Mouse (Mus musculus) hindbrain, embryonic 15.5 days (tissue): ENCODE results near the gene Vmn2r44. TPM values are rescaled to one million over a fixed set of nuclear protein-coding genes. Genes with fewer than 3 reads are reported as not detected.
"Not testable (repeated sequence)": the region's sequence is repeated elsewhere in the genome, so short reads cannot be mapped to it uniquely, and the experiment has no call there.

Experiments used
- ATAC-seq: fragments of 200-750 bp; cut with Nextera tagmentation; 2 replicates; pipeline ENCODE4 v1.8.0; 2017; ENCODE audit warnings: low read depth, moderate number of reproducible peaks, moderate TSS enrichment; ENCODE audit not compliant: low FRiP score
- H3K27ac ChIP-seq: fragments of 300-500 bp; sonication (generic); replicated peaks from 2 replicates; pipeline ENCODE4 v1.5.1; 2015; ENCODE audit warnings: mild to moderate bottlenecking, inconsistent platforms
- H3K27me3 ChIP-seq: fragments of 300-500 bp; sonication (generic); 2 replicates; pipeline ENCODE4 v1.6.1; 2015; ENCODE audit warnings: control low read depth, inconsistent platforms
- H3K36me3 ChIP-seq: fragments of 300-500 bp; sonication (generic); 2 replicates; pipeline ENCODE4 v1.6.1; 2015; ENCODE audit warnings: control low read depth, inconsistent platforms
- H3K4me1 ChIP-seq: fragments of 300-500 bp; sonication (generic); replicated peaks from 2 replicates; pipeline ENCODE4 v1.6.1; 2015; ENCODE audit warnings: control low read depth, inconsistent platforms
- H3K4me2 ChIP-seq: fragments of 300-500 bp; sonication (generic); 2 replicates; pipeline ENCODE4 v1.6.1; 2015; ENCODE audit warnings: moderate library complexity, mild to moderate bottlenecking, inconsistent platforms
- H3K4me3 ChIP-seq: fragments of 300-500 bp; sonication (generic); 2 replicates; pipeline ENCODE4 v1.5.1; 2015; ENCODE audit warnings: mild to moderate bottlenecking, inconsistent platforms
- H3K9ac ChIP-seq: fragments of 300-500 bp; sonication (generic); 2 replicates; pipeline ENCODE4 v1.6.1; 2015; ENCODE audit warnings: inconsistent platforms
- H3K9me3 ChIP-seq: fragments of 300-500 bp; sonication (generic); 2 replicates; pipeline ENCODE4 v1.6.1; 2016; ENCODE audit warnings: control low read depth, inconsistent platforms
- WGBS: fragments of 180-500 bp; shearing (Covaris S2); methylation state at CpG from one replicate; pipeline ENCODE4 v1.1.7; 2015; 5-methylcytosine and 5-hydroxymethylcytosine counted together
- polyA plus RNA-seq: library from polyadenylated mRNA; unstranded; fragments of >200 nt; fragmentation: Nextera tagmentation; extraction: Ambion mirVana; gene quantifications from 2 replicates; pipeline ENCODE4 v1.2.1, GENCODE M21; 2015

Gene Vmn2r44
- polyA plus RNA-seq: not detected in 2 replicates

- H3K27ac ChIP-seq, H3K27me3 ChIP-seq, H3K4me1 ChIP-seq, ATAC-seq, H3K9me3 ChIP-seq, H3K9ac ChIP-seq, H3K36me3 ChIP-seq, H3K4me2 ChIP-seq, H3K4me3 ChIP-seq: not testable (repeated sequence)
Measured at GRCm38 (mm10) chr7:8383233-8383632, at the start of gene Vmn2r44. Vmn2r44 (minus strand) TSS chr7:8383333.

DNA sequence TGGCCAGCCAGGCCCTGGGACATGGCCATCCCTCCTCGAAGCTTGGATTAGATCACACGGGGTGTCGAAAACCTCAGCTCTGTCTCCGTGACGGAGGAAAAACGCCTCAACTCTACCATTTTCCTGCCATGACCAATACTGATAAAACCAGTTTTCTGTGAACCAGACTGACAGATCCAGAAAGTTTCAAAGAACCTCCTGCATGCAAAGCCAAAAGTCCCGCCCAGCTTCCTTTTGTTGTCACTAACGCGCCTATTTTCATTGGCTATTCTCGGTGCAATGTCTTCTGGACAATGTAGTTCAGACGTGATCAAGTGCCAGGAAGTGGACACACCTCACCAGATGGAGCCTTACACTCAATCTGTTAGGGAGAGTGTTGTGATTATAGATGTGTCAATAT, 25.3 kb downstream of the Vmn2r44 start:
- H3K9ac ChIP-seq, H3K9me3 ChIP-seq, H3K4me1 ChIP-seq, H3K36me3 ChIP-seq, H3K27me3 ChIP-seq, H3K4me3 ChIP-seq, H3K27ac ChIP-seq, H3K4me2 ChIP-seq, ATAC-seq: not testable (repeated sequence)
- WGBS: 92% methylated on average over 11 of the region's 11 CpGs

Other genes with a start within 250 kb of the Vmn2r44 start
- not detected in 2 replicates for gene Vmn2r41, start 221.7 kb downstream of the Vmn2r44 start, polyA plus RNA-seq
- not detected in 2 replicates for gene Vmn2r42, start 183.0 kb downstream of the Vmn2r44 start, polyA plus RNA-seq
- not detected in 2 replicates for gene Vmn2r43, start 122.7 kb downstream of the Vmn2r44 start, polyA plus RNA-seq
- not detected in 2 replicates for gene Vmn2r45, start 105.7 kb upstream of the Vmn2r44 start, polyA plus RNA-seq